Mouse (Mus musculus) thymus, postnatal 4 days (tissue): Measurements from ENCODE around the gene Abhd5.

Source experiments
- DNase-seq: peaks from one replicate; pipeline ENCODE4 v3.0.0; 2021

The Abhd5 gene

DNA sequence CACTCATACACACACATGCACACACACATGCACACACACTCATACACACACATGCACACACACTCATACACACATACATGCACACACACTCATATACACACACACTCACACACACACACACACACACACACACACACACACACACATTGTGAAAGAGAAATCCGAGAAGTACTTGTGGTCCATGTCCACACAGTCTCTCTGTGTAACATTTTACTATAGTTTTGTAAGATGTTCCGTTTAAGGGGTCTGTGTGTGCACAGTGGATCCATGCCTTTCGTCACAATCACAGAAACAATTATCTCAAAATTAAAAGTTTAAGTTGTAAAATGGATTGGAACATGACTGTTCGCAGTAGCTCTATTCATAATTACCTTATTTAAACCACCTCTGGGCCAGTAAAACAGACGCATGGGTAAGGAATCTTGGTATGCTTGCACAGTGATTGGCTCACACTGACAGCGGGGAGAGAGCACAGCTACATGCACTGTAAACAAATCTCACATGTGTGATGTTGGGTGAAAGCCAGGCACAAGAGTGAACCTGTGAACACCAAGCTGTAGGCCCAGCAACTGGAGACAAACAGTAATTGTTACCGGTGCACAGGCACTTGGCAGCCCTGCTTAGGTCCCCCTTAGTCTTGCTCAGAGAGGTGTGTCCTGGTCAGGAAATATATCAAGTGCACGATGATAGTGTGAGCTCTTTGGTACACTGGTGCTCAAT is 63.8 kb downstream of the Abhd5 start:
- no peak for DNase-seq

GRCm38 (mm10) chr9:122416617-122417016 is 65.2 kb downstream of the Abhd5 start:
- DNase-seq = no peak

DNA sequence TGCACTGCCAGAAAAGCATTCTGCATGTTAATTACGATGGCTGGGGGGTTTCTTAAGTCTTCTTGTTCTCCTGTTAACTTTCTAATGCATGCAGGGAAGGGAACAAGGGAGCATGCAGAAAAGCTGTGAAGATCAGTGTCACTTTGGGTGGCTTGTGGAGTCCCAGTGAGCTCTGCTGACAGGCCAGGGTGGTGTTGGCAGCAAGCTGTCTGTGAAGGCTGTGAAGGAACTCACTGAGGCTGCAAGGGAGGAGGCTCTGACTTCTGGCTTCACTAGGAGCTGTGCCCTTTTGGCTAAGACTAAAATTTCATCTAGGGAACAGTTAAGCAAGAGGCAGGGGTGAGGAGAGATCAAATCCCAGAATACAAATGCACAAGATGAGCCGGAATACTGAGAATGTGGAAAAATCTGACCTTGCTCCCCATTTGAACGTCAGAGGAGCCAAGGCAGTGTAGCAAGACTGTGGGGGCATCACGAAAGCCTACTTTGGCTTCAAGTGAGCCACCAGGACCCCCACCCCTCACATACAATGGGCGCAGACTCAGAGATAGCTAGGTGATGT is 68.9 kb downstream of the Abhd5 start:
- no peak for DNase-seq

- DNase-seq = peak; percentile 79
Measured at GRCm38 (mm10) chr9:122420772-122421764, 69.7 kb downstream of the Abhd5 start.

- no peak for DNase-seq
Measured at GRCm38 (mm10) chr9:122421911-122422310, 70.5 kb downstream of the Abhd5 start.

GRCm38 (mm10) chr9:122422706-122423105 is 71.3 kb downstream of the Abhd5 start:
- DNase-seq = no peak

DNA sequence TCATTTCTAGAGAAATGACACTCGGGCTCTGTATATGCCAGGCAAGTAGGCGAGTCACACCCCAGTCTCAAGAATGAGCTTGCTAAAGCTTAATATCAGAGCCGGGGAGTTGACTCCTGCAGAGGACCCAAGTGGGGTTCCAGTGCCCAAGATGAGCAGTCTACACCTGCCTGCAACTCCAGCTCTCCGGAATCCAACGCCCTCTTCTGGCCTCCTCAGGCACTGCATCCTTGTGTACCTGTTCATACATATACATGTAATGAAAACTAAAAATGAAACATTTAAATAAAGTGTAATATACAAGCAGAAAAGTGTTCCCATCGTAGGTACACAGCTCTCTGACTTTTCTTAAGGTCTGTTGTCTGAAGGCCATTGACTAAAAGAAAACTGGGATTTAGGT is 71.7 kb downstream of the Abhd5 start:
- peak; percentile 36 for DNase-seq

GRCm38 (mm10) chr9:122424941-122425608 is 73.7 kb downstream of the Abhd5 start:
- DNase-seq = peak; percentile 82

- DNase-seq = no peak
Measured at GRCm38 (mm10) chr9:122429058-122429649, 77.7 kb downstream of the Abhd5 start.

- DNase-seq = no peak
Measured at GRCm38 (mm10) chr9:122429685-122430084, 78.3 kb downstream of the Abhd5 start.
